Mouse (Mus musculus) stomach, postnatal 0 days (tissue): ENCODE data around the gene Dnajb7.

Experiments used
- CTCF ChIP-seq: IDR thresholded peaks from 2 replicates; pipeline ENCODE4 v1.5.1; 2016; ENCODE audit warnings: antibody characterized with exemption, low read depth, mild to moderate bottlenecking, moderate library complexity
- EP300 ChIP-seq: optimal IDR thresholded peaks from 2 replicates; pipeline ENCODE3; 2016; ENCODE audit warnings: antibody characterized with exemption

GRCm38 (mm10) chr15:81386327-81386726 is 21.8 kb downstream of the Dnajb7 start:
- TF ChIP-seq CTCF (peak; percentile 43), EP300 (no peak)
